Mouse (Mus musculus): ENCODE data around the gene Chac1. TPM values are rescaled to one million over a fixed set of nuclear protein-coding genes. Genes with fewer than 3 reads are reported as not detected.

Gene Chac1
- polyA plus RNA-seq, 1 experiment, result 273 TPM

DNA sequence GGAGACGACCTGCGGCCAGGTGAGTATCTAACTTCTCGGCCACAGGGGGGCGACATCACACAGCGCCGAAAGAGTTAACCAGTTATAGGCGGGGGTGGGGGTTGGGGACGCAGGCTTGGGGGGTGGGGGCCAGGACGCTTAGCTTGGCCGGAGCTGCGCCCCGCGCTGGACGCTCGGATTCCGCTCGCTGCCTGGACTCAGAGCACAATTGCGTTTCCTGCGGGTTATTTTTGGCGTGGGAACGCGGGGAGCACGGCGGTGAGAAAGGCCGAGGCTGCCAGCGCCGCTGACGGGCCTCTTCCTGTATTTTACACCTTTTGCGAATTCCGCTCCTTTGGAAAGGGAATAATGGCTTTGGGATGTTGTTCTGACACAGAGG, 23.9 kb upstream of the Chac1 start:
- no peak for TF ChIP-seq MAX (IDR thresholded peaks at IDR 0.05; ENCODE audit: low read depth)
- TF ChIP-seq E2F4 (IDR thresholded peaks at IDR 0.05; ENCODE audit: insufficient read depth), result no peak
- TF ChIP-seq MYOG (IDR thresholded peaks at IDR 0.05; ENCODE audit: control insufficient read depth in 1 of 3, insufficient read depth in 1 of 3, insufficient read length in 2 of 3, low read depth in 2 of 3), result no peak
- no peak for TF ChIP-seq TCF3 (IDR thresholded peaks at IDR 0.05; ENCODE audit: insufficient read length, low read depth)
- TF ChIP-seq POLR2A (IDR thresholded peaks at IDR 0.05; ENCODE audit: insufficient read length, low read depth), result no peak
- no peak for TF ChIP-seq REST (IDR thresholded peaks at IDR 0.05; ENCODE audit: insufficient read depth, insufficient read length)
- no peak overlapping the region for H3ac ChIP-seq (ENCODE audit: control insufficient read depth, insufficient read length)
- H3K36me3 ChIP-seq (ENCODE audit: control insufficient read depth, insufficient read depth), result no peaks in the 10 kb centered on the region
- H3K27me3 ChIP-seq (ENCODE audit: control insufficient read depth, insufficient read depth, insufficient read length), result peaks cover 72% of the 10 kb centered on the region
- H3K79me2 ChIP-seq (ENCODE audit: control insufficient read depth, insufficient read depth), result no peaks in the 10 kb centered on the region
- peak overlapping the region; percentile 96 for H3K4me2 ChIP-seq (ENCODE audit: low read depth)
- no peak overlapping the region for H3K4me3 ChIP-seq

DNA sequence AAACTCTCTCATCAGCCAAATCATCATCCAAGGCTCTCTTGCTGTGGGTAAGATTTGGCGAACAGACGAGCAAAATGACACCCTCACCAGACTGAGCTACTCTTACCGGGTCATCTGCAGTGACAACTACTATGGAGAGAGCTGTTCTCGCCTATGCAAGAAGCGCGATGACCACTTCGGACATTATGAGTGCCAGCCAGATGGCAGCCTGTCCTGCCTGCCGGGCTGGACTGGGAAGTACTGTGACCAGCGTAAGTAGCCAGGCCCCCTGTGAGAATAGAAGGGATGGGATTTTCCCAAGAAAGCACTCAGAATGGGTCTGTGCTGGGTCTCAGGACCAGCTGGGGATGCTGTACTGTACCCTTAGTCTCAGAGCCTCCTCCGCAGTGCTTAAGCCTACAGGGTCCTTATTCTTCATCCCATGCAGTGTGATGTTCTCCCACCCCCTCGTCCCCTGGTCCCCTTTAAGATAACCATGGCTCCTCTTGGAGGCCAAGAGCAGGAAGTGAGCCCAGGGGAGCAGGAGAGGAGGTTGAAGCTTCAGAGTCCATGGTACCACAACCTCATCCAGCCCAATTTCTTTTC, 23.0 kb upstream of the Chac1 start:
- Histone ChIP-seq H3K4me3 (no peak overlapping the region), H3ac (ENCODE audit: control insufficient read depth, insufficient read length) (no peak overlapping the region), H3K4me2 (ENCODE audit: low read depth) (no peak overlapping the region), H3K27me3 (ENCODE audit: control insufficient read depth, insufficient read depth, insufficient read length) (peaks cover 78% of the 10 kb centered on the region), H3K79me2 (ENCODE audit: control insufficient read depth, insufficient read depth) (no peaks in the 10 kb centered on the region), H3K36me3 (ENCODE audit: control insufficient read depth, insufficient read depth) (no peaks in the 10 kb centered on the region)
- TF ChIP-seq SRF (IDR thresholded peaks at IDR 0.05; ENCODE audit: control insufficient read depth, insufficient read length, low read depth) (no peak), MYOG (IDR thresholded peaks at IDR 0.05; ENCODE audit: control insufficient read depth in 1 of 3, insufficient read depth in 1 of 3, insufficient read length in 2 of 3, low read depth in 2 of 3) (no peak), USF1 (IDR thresholded peaks at IDR 0.05; ENCODE audit: low read depth) (no peak), MYOD1 (IDR thresholded peaks at IDR 0.05; ENCODE audit: control insufficient read depth in 1 of 3, insufficient read length in 2 of 3, low read depth in 2 of 3) (no peak)

DNA sequence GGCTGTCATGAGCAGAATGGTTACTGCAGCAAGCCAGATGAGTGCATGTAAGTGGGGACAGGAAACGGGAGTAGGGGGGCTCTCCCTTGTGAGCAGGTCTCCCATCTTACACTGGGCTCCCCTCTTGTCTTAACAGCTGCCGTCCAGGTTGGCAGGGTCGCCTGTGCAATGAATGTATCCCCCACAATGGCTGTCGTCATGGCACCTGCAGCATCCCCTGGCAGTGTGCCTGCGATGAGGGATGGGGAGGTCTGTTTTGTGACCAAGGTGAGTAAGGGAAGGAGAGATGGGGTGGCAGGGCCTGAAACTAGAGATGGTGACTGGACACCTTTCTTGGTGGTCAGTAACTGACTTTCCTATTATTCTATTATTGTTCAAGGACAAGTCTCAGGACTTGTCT, 22.5 kb upstream of the Chac1 start:
- H3ac ChIP-seq (ENCODE audit: control insufficient read depth, insufficient read length), result no peak overlapping the region
- no peaks in the 10 kb centered on the region for H3K79me2 ChIP-seq (ENCODE audit: control insufficient read depth, insufficient read depth)
- no peak overlapping the region for H3K4me2 ChIP-seq (ENCODE audit: low read depth)
- TF ChIP-seq POLR2A (IDR thresholded peaks at IDR 0.05; ENCODE audit: insufficient read length, low read depth), result no peak
- TF ChIP-seq MAX (IDR thresholded peaks at IDR 0.05; ENCODE audit: low read depth), result no peak
- no peak for TF ChIP-seq TCF3 (IDR thresholded peaks at IDR 0.05; ENCODE audit: insufficient read length, low read depth)
- no peak for TF ChIP-seq SRF (IDR thresholded peaks at IDR 0.05; ENCODE audit: control insufficient read depth, insufficient read length, low read depth)
- no peak for TF ChIP-seq MYOG (IDR thresholded peaks at IDR 0.05; ENCODE audit: control insufficient read depth in 1 of 3, insufficient read depth in 1 of 3, insufficient read length in 2 of 3, low read depth in 2 of 3)
- H3K36me3 ChIP-seq (ENCODE audit: control insufficient read depth, insufficient read depth), result no peaks in the 10 kb centered on the region
- H3K27me3 ChIP-seq (ENCODE audit: control insufficient read depth, insufficient read depth, insufficient read length), result peaks cover 78% of the 10 kb centered on the region
- no peak overlapping the region for H3K4me3 ChIP-seq

DNA sequence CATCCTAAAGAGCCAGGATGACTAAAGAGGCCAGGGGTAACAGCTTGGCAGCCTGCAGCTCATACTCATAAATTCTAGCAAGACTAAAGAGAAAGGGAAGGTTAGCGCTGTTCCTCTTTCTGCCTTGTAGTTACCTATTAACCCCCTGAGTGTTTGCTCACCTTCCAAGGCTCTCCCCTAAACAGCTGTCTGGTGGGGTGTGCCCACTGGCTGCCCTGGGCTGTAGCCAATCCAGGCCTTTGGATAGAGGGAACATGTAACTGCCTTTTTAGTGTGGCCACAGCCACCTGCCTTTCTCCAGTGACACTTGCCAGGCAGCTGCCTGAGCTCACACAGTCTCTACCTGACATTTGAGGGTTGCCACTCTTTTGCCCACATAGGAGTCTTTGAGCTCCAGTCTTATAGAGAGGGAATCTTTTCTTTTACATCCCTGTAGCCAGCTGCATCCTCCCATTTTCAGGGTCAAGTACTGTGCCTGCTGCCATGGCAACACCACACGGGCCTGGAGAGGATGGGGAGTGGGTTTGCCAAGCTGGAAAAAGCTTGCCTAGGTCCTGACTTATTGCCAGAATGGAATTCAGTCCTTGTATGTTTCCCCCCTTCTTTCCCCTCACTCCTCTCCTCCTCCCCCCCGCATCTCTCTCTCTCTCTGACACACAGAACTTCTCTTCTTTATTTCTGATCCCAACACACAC, 21.8 kb upstream of the Chac1 start:
- Histone ChIP-seq H3ac (ENCODE audit: control insufficient read depth, insufficient read length) (no peak overlapping the region), H3K4me3 (no peak overlapping the region), H3K4me2 (ENCODE audit: low read depth) (no peak overlapping the region), H3K79me2 (ENCODE audit: control insufficient read depth, insufficient read depth) (no peaks in the 10 kb centered on the region), H3K36me3 (ENCODE audit: control insufficient read depth, insufficient read depth) (no peaks in the 10 kb centered on the region), H3K27me3 (ENCODE audit: control insufficient read depth, insufficient read depth, insufficient read length) (peaks cover 73% of the 10 kb centered on the region)
- TF ChIP-seq USF1 (IDR thresholded peaks at IDR 0.05; ENCODE audit: low read depth) (no peak), SRF (IDR thresholded peaks at IDR 0.05; ENCODE audit: control insufficient read depth, insufficient read length, low read depth) (no peak), TCF12 (IDR thresholded peaks at IDR 0.05; ENCODE audit: insufficient read depth, poor library complexity, severe bottlenecking) (no peak), POLR2A (IDR thresholded peaks at IDR 0.05; ENCODE audit: insufficient read length, low read depth) (no peak), REST (IDR thresholded peaks at IDR 0.05; ENCODE audit: insufficient read depth, insufficient read length) (no peak), MYOG (IDR thresholded peaks at IDR 0.05; ENCODE audit: control insufficient read depth in 1 of 3, insufficient read depth in 1 of 3, insufficient read length in 2 of 3, low read depth in 2 of 3) (no peak), MAX (IDR thresholded peaks at IDR 0.05; ENCODE audit: low read depth) (no peak), CEBPB (IDR thresholded peaks at IDR 0.05; ENCODE audit: insufficient read depth, poor library complexity, severe bottlenecking) (no peak), POLR2AphosphoS2 (IDR thresholded peaks at IDR 0.05; ENCODE audit: insufficient read length, low read depth) (no peak), E2F4 (IDR thresholded peaks at IDR 0.05; ENCODE audit: insufficient read depth) (no peak)

DNA sequence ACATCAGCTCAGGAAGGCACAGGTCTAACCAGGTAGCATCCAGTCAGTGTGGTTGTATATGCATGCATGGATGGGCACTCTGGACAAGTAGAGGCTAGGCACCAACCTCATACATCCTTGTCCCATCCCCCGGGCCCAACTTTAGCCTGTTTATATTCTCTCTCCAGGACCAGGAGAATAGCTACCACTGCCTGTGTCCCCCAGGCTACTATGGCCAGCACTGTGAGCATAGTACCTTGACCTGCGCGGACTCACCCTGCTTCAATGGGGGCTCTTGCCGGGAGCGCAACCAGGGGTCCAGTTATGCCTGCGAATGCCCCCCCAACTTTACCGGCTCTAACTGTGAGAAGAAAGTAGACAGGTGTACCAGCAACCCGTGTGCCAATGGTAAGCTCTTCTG, 20.2 kb upstream of the Chac1 start:
- Histone ChIP-seq H3K4me3 (no peak overlapping the region), H3K4me2 (ENCODE audit: low read depth) (no peak overlapping the region), H3K27me3 (ENCODE audit: control insufficient read depth, insufficient read depth, insufficient read length) (peaks cover 65% of the 10 kb centered on the region), H3K36me3 (ENCODE audit: control insufficient read depth, insufficient read depth) (no peaks in the 10 kb centered on the region), H3ac (ENCODE audit: control insufficient read depth, insufficient read length) (no peak overlapping the region), H3K79me2 (ENCODE audit: control insufficient read depth, insufficient read depth) (no peaks in the 10 kb centered on the region)
- no peak for TF ChIP-seq TCF12 (IDR thresholded peaks at IDR 0.05; ENCODE audit: insufficient read depth, poor library complexity, severe bottlenecking)

Measured in myocyte (in vitro differentiated cells).